Mouse (Mus musculus) left cerebral cortex, adult 18-20 months (tissue): Measurements from ENCODE around the gene Alyref. TPM values are rescaled to one million over a fixed set of nuclear protein-coding genes. Genes with fewer than 3 reads are reported as not detected.

Experiments used
- DNase-seq, 2 experiments: peaks; one replicate each; pipeline ENCODE4 v3.0.0; 2021 to 2022; ENCODE audit warnings: low spot score in 2 of 2, mixed read lengths in 1 of 2
- microRNA-seq, 2 experiments: library from miRNA; unstranded; fragments of <30 nt; microRNA quantifications; one replicate each; pipeline ENCODE4 v1.2.0; 2021
- total RNA-seq, 2 experiments: library from RNA; stranded (reverse); gene quantifications; 2 replicates each; pipeline ENCODE4 v1.2.3; 2021

Gene Alyref
- total RNA-seq, 2 experiments from 2014 or later = 60.8 to 62.9 TPM

- DNase-seq = no peak
Measured at GRCm38 (mm10) chr11:120548214-120548613, 50.0 kb downstream of the Alyref start.

- DNase-seq = no peak
Measured at GRCm38 (mm10) chr11:120547469-120547868, 50.7 kb downstream of the Alyref start.

GRCm38 (mm10) chr11:120545964-120546363 is 52.2 kb downstream of the Alyref start:
- no peak for DNase-seq

DNA sequence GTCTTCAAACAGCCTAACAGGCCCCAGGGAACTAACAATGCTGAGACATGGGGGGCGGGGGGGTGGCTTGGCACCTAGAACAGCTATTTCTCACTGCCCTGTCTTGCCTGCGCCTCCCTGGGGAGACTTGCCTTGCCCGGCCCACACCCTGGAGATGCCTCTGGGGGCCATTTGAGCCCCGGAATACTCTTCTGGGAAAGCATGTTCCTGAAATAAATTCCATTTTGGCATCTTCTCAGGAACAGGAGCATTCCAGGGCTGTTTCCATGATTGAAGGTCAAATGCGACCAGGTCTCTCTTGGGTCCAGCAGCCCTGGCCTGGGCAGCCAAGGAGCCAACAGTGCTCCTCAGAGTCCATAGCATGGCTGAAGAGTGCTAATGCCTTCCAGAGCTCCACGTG is 55.8 kb downstream of the Alyref start:
- no peak for DNase-seq

Small RNAs within 50 kb of the gene (microRNA-seq; reads per million reads assigned to microRNA genes)
- 3.6 to 4.0 reads per million in 2 experiments for gene Mir6936

Other genes starting within 250 kb of the Alyref start
- gene Actg1, start 249.8 kb downstream of the Alyref start, total RNA-seq = 1,000 to 10,000 TPM; 1,195 to 1,258 TPM
- not detected for gene Fscn2, start 236.8 kb downstream of the Alyref start, total RNA-seq
- gene Faap100, start 219.6 kb downstream of the Alyref start, total RNA-seq = 10 to 100 TPM; 11.6 to 15.6 TPM
- 10 to 100 TPM; 65.2 TPM for gene Nploc4, start 160.7 kb downstream of the Alyref start, total RNA-seq
- 1 to 10 TPM; 1.8 to 3.3 TPM for gene Tspan10, start 155.7 kb downstream of the Alyref start, total RNA-seq
- gene Pde6g, start 144.9 kb downstream of the Alyref start, total RNA-seq = under 1 TPM; 0.40 to 0.58 TPM
- 10 to 100 TPM; 13.0 to 16.4 TPM for gene Oxld1, start 140.3 kb downstream of the Alyref start, total RNA-seq
- 10 to 100 TPM; 26.4 to 29.1 TPM for gene Ccdc137, start 140.2 kb downstream of the Alyref start, total RNA-seq
- gene Arl16, start 130.8 kb downstream of the Alyref start, total RNA-seq = 10 to 100 TPM; 47.2 to 49.7 TPM
- 10 to 100 TPM; 64.4 to 74.4 TPM for gene Mrpl12, start 113.8 kb downstream of the Alyref start, total RNA-seq
- 10 to 100 TPM; 19.6 to 22.6 TPM for gene Slc25a10, start 106.5 kb downstream of the Alyref start, total RNA-seq
- gene Gcgr, start 67.7 kb downstream of the Alyref start, total RNA-seq = under 1 TPM in 1 of 2 experiments, not detected in 1; 0.52 TPM
- 10 to 100 TPM; 74.9 to 77.0 TPM for gene Mcrip1, start 48.6 kb downstream of the Alyref start, total RNA-seq
- not detected for gene Ppp1r27, start 47.2 kb downstream of the Alyref start, total RNA-seq
- gene P4hb, start 25.1 kb downstream of the Alyref start, total RNA-seq = 100 to 1,000 TPM; 127 to 129 TPM
- gene Arhgdia, start 16.7 kb downstream of the Alyref start, total RNA-seq = 100 to 1,000 TPM; 310 to 324 TPM
- gene Anapc11, start 56 bp upstream of the Alyref start, total RNA-seq = 10 to 100 TPM; 95.1 to 98.8 TPM
- gene Npb, start 10.1 kb upstream of the Alyref start, total RNA-seq = 1 to 10 TPM in 1 of 2 experiments, not detected in 1; 1.3 TPM
- gene Pcyt2, start 19.6 kb upstream of the Alyref start, total RNA-seq = 100 to 1,000 TPM; 124 to 136 TPM
- 10 to 100 TPM; 34.9 to 38.6 TPM for gene Sirt7, start 26.9 kb upstream of the Alyref start, total RNA-seq
- 10 to 100 TPM; 86.8 to 94.3 TPM for gene Mafg, start 35.2 kb upstream of the Alyref start, total RNA-seq
- gene Pycr1, start 45.4 kb upstream of the Alyref start, total RNA-seq = 1 to 10 TPM; 1.0 to 1.6 TPM
- 1 to 10 TPM; 7.3 to 8.2 TPM for gene Myadml2, start 49.8 kb upstream of the Alyref start, total RNA-seq
- 1 to 10 TPM; 2.7 to 5.0 TPM for gene Notum, start 62.8 kb upstream of the Alyref start, total RNA-seq
- 10 to 100 TPM; 51.1 to 57.7 TPM for gene Aspscr1, start 74.6 kb upstream of the Alyref start, total RNA-seq
- 10 to 100 TPM; 19.7 to 20.8 TPM for gene Cenpx, start 115.4 kb upstream of the Alyref start, total RNA-seq
- gene Lrrc45, start 115.6 kb upstream of the Alyref start, total RNA-seq = 10 to 100 TPM; 53.0 to 56.2 TPM
- 10 to 100 TPM; 28.9 to 38.6 TPM for gene Rac3, start 123.1 kb upstream of the Alyref start, total RNA-seq
- 10 to 100 TPM in 1 of 2 experiments, 1 to 10 TPM in 1; 8.5 to 11.9 TPM for gene Dcxr, start 128.9 kb upstream of the Alyref start, total RNA-seq
- gene Cbr2, start 133.7 kb upstream of the Alyref start, total RNA-seq = 1 to 10 TPM; 1.7 to 2.9 TPM
- gene Hmga1b, start 164.4 kb upstream of the Alyref start, total RNA-seq = 10 to 100 TPM; 31.4 to 50.3 TPM
- 10 to 100 TPM; 53.1 to 56.6 TPM for gene Rfng, start 185.8 kb upstream of the Alyref start, total RNA-seq
- 100 to 1,000 TPM; 148 to 152 TPM for gene Gps1, start 185.9 kb upstream of the Alyref start, total RNA-seq
- 10 to 100 TPM; 40.2 to 44.9 TPM for gene Dus1l, start 198.0 kb upstream of the Alyref start, total RNA-seq
- 100 to 1,000 TPM; 159 to 179 TPM for gene Fasn, start 226.2 kb upstream of the Alyref start, total RNA-seq